Mouse (Mus musculus): Measurements from ENCODE around the gene Zswim3.

Zswim3 gene

DNA sequence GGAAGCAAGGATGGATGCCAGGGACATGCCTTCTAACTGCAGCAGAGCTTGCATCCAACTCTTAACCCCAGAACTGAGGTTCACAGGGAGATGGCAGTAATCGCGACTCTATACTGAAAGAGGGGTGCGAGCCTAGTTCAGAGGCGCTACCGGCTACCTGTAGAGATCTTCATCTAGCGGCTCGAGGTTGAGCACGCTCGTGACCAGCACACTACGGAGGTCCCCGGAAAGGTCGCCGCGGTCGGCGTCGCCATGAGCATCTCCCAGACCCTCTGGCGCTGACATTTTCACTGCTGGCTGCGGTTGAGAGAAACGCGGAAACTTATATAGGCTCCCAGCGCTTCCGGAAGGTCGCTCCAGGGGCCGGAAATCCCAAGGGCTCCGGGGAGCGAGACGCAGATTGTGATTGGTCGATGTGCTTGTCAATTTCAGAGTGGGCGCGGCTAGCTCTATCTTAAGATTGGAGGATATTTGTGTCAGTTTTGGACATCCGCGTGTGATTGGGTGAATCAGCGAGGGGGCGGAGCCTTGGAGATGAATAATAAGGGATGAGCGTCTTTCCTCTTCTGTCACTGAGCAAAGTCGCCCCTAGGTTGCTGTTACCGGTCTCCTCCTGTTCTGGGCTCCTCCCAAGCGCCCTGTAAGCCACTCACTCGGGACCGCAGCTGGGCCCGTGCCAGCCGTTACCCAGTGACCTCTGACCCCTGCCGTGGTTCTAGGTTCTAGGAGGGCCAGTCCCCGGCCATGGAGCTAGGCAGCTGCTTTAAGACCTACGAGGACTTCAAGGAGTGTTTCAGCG, at the start of gene Zswim3, which contains the start of gene Acot8:
Gene Zswim3 (plus strand): TSS at position 566 of the 799 bp plus-strand sequence.
Gene Acot8 (minus strand): TSS at position 350 of the 799 bp plus-strand sequence.
- peak; percentile 99 for DNase-seq (ENCODE audit: low spot score)

GRCm38 (mm10) chr2:164757841-164758240, 47.1 kb upstream of the Zswim3 start:
- no peak for DNase-seq (ENCODE audit: low spot score)

DNA sequence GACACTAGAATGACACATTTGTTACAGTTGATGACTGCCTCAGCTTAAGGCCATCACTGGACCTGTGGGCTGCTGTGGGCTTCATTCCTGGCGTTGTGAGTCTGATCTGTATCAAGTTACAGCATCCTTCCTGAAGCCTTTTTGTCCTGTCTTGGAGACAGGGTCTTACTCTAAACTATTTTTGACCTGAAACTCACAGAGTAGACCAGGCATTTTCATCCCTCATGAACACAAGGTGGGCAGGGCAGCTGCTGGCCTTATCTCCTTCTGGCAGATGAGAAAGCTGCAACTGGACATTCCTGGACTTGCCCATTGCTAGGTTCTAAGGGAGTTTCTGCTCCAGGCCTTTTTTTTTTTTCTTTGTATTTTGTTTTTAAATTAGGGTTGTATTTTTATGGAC, 46.2 kb upstream of the Zswim3 start:
- no peak for DNase-seq (ENCODE audit: low spot score)

GRCm38 (mm10) chr2:164760059-164760833, 44.7 kb upstream of the Zswim3 start:
- no peak for DNase-seq (ENCODE audit: low spot score)

DNA sequence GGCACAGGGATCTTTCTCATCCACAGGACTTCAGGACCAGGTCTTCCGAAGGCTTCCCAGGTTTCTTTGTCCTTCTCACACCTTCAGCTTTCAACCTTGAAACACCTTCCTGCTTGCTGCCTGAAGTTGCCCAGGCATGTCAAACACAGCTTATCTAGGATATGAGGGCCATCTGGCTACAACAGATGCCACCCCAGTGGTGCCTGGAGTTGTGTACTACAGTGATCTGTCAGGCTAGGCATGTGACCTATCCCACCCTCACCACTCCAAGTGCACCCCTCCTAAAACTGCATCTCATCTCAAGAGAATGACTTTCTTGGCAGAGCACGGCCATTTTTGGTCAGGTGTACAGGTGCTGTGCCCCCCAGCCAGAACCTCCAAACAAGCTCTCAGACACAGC, 43.4 kb upstream of the Zswim3 start:
- DNase-seq (ENCODE audit: low spot score): no peak

DNA sequence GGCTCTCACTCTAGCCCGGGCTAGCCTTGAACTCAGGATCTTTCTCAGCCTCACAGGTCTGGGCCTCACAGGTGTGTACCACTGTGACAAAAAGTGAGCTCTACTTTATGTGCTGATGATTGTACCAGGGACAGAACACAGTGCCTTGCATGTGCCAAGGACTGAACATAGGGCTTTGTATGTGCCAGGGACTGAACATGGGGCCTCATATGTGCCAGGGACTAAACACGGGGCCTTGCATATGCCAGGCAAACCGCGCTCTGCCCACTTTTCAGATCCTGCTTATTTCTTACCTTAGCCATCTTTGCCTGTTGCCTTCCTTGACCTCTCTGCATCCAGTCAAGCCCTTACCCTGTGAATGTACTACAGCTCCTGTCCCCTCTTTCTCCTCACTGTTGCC, 42.9 kb upstream of the Zswim3 start:
- DNase-seq (ENCODE audit: low spot score): no peak

DNA sequence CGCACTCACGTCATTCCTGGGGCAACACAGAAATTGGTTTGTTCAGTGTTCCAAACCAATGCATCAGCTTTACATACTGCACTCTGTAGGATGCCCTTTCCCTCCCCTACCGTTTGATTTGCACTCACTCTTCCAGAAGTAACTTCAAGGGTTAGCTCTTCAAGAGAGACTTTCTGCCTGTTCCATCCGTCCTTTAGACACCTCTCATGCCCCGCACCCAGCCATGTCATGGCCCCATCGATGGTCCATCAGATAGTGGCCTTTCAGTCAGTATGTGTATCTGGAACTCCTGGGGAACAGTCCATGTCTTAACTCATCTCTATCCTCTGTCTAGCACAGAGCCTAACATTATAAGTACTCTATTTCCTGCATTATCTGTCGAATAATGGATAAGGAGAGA, 42.3 kb upstream of the Zswim3 start:
- DNase-seq (ENCODE audit: low spot score): no peak

DNA sequence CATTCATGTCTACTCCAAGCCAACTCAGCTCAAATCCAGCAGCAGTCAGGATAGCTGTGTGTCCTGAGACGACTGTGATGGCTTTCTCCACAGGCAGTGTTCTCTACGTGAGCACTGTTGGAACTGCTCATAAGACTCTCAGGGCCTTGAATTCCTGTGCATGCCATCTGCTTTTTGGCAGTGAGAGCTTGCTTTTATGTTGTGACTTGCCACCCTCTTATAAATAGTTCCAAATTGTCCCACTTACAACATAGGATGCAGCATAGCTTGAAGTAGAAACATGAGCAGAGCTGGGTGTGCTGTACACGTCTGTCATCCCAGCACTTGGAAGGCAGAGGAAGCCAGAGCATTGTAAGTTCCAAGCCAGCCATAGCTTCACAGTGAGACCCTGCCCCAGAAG, 39.1 kb upstream of the Zswim3 start:
- no peak for DNase-seq (ENCODE audit: low spot score)

GRCm38 (mm10) chr2:164767812-164768540, 36.9 kb upstream of the Zswim3 start:
- DNase-seq (ENCODE audit: low spot score): no peak

GRCm38 (mm10) chr2:164769258-164770037, 35.5 kb upstream of the Zswim3 start, which contains the start of gene Ube2c:
TSS of gene Ube2c (plus strand) at chr2:164769898.
- peak; percentile 99 for DNase-seq (ENCODE audit: low spot score)

GRCm38 (mm10) chr2:164770279-164770678, 34.6 kb upstream of the Zswim3 start:
- no peak for DNase-seq (ENCODE audit: low spot score)

DNA sequence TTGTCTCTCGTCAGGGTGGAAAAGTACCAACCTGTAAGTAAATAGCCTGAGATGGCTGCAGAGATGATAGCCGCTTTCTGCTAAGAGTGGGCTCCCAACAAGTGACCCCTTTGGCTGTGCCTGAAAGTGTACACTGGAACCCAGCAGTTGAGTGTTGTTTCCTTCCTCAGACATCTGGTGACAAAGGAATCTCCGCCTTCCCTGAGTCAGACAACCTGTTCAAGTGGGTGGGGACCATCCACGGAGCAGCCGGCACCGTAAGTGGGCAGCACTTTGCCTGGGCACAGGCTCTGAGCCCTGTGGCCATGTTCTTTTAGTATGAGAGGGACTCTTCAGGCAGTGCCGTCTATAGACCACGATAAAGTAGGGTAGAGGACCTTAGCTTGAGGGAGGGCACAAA, 33.8 kb upstream of the Zswim3 start:
- no peak for DNase-seq (ENCODE audit: low spot score)

GRCm38 (mm10) chr2:164773229-164773988, 31.5 kb upstream of the Zswim3 start:
- DNase-seq (ENCODE audit: low spot score): no peak

DNA sequence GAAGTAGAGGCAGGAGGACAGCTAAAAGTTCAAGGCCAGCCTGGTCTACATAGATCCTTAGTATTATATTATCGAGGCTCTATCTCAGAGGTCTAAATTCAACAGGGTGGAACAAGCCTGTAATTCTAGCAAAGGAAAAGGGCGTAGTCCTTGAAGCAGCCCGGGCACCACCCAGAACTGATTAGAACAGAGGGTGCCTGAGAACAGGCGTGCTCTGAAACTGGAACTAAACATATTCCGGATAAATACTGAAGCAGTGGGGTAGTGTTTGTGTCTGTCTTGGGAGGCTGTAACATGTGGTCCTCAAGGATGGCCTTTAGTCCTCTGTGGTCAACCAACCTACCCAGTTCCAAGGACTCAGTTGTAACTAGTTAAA, 30.9 kb upstream of the Zswim3 start:
- DNase-seq (ENCODE audit: low spot score): peak; percentile 54

DNA sequence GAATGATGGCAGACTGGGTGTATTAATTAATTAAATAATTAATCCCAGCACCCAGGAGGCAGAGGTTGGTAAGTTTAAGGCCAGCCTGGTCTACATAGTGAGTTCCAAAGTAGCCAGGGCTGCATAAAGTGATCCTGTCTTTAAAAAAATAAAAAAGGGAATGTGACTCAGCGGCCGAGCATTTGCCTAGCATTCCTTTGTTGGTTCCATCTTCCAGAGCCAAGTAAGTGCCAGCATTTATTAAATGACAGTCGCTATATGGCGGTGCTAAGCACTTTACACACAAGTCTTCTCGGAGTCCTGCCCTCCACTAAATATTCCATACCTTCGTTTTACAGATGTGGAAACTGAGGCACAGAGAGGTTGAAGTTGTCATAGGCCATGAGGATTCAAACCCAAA, 28.8 kb upstream of the Zswim3 start:
- no peak for DNase-seq (ENCODE audit: low spot score)

DNA sequence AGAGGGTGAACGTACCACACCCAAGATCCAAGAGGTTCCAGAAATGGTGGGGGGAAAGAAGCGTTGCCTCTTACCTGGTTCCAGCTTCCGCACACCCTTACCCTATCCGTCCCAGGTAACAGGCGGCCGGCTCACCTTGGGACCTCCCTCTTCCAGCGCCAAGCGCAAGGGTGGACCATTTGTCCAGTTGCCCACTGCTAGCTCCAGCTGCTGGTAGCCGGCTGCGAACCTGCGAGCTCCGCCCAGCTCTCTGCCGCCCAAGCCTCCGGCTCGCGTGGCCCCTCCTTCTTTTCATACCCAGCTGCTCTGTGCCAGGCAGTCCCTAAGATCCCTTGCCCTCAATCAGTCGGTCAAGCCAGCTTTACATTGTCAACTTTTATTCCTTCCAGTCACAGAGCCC, 28.1 kb upstream of the Zswim3 start:
- DNase-seq (ENCODE audit: low spot score): no peak

GRCm38 (mm10) chr2:164777246-164778014, 27.5 kb upstream of the Zswim3 start:
- no peak for DNase-seq (ENCODE audit: low spot score)

DNA sequence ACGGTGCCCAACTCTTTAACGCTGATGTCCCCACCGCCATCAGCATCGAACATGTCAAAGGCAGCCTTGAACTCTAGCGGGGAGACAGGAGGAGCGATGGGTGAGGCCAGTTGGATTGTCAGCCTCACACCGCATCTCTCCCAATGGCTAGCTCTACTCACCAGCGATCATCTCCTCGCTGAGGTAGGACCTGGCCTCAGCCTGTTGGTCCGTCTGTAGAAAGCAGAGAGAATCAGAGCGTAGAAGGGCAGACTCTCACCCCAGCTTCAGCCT, 26.9 kb upstream of the Zswim3 start:
- no peak for DNase-seq (ENCODE audit: low spot score)

DNA sequence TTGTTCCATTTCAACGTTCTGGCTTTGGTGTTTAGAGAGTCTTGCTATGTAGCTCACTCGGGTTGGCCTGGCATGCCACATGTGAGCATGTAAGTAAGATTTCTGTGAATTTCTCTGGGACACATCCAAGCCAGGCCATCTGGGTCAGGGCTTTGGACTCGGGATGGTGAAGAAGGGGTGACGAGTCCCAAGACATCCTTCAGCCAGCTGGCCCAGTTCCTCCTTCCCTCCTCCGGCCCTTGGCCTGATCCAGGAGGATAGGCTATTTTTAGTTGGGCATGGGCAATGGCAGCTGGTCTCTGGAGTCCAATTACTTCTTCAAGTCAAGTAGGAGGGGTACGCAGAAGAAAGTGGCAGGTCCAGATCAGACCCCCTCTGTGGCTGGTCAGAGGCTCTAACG, 26.1 kb upstream of the Zswim3 start:
- no peak for DNase-seq (ENCODE audit: low spot score)

DNA sequence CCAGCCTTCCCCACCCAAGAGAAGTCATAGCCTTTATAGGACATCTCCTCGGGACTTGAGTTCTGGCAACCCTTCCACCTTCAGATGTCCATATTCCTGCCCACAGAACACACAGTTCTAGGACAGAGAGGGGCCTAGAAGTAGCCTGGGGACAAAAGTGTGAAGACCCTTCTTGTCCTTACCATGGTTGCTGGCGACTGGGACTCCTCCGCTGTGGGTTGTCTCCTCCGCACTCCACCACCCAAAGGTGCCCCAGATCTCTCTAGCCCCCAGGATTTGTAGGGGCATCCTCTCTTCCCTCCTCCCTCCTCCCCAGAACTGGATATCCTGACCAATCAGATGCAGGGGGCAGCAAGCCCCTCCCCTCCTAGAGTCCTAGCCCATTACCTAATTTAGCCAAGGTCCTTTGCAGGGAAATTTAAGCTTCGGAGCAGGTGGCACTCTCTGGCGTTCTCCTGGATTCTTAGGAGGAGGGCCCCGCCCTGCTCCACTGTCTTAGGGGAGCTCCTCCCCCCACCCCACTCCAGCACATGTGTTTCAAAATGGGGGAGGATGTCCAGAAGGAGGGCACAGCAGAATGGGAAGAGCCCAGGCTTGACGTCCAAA, 25.3 kb upstream of the Zswim3 start, which contains the start of gene Tnnc2:
Gene Tnnc2 (minus strand): TSS at position 487 of the 606 bp plus-strand sequence.
- DNase-seq (ENCODE audit: low spot score): no peak

All from lung, postnatal 25 days (tissue).